Mouse (Mus musculus) C2C12 (cell line): ENCODE data around the gene Ccdc96.

Experiments used
- CEBPB ChIP-seq: IDR thresholded peaks from one replicate; pipeline ENCODE4 v1.6.1; 2011; ENCODE audit warnings: low read depth, mild to moderate bottlenecking, control low read depth, moderate library complexity
- CTCF ChIP-seq: IDR thresholded peaks from one replicate; pipeline ENCODE4 v1.5.1; 2011; ENCODE audit not compliant: control insufficient read depth, insufficient read depth, insufficient read length
- FOSL1 ChIP-seq: IDR thresholded peaks from one replicate; pipeline ENCODE4 v1.8.0; 2011; ENCODE audit warnings: mild to moderate bottlenecking, low read length; ENCODE audit not compliant: poor library complexity, insufficient read depth, severe bottlenecking
- MAX ChIP-seq: IDR thresholded peaks from one replicate; pipeline ENCODE4 v1.6.1; 2011; ENCODE audit warnings: mild to moderate bottlenecking, control low read depth
- MYOG ChIP-seq: IDR thresholded peaks from one replicate; pipeline ENCODE4 v1.6.1; 2011; ENCODE audit not compliant: control insufficient read depth, insufficient read length; ENCODE audit errors: extremely low read depth
- USF1 ChIP-seq: IDR thresholded peaks from one replicate; pipeline ENCODE4 v1.6.1; 2011; ENCODE audit warnings: low read depth, mild to moderate bottlenecking, control low read depth, moderate library complexity

DNA sequence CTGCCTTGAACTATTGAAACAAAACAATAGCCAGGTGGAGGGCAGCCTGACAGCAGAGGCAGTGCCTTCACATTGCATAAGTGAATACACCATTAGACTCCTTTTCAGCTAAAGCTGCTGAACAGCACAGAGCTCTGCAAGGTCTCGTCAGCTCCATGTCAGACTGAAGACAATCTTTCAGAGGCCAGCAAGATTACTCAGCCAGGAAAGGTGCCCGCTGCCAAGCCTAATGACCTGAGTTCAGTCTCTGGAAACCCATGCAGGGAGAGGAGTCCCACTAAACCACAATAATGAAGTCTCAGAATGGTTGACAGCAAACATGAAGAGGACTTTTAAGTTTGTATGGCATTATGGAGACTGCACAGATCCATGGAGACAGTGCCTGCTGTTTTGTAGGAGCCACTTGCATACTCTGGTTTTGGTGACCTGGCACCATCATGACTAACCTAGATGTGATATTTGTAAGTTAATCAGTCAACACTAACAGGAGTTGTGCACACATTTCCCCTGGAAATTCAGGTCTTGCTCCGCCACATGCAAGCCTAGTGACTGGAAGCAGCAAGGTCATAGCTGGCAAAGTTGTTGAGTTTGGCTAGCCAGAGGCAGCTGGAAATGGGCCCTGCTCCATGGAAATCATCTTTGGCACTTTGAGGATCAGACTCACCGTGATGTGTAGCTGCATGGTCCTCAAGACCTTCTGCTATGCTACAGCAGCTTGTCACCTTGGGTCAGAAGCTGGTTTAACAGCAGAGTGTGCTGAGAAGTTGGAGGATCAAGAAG, 11.3 kb upstream of the Ccdc96 start:
- no peak for TF ChIP-seq MYOG
- no peak for TF ChIP-seq USF1
- TF ChIP-seq CTCF: no peak
- no peak for TF ChIP-seq MAX
- no peak for TF ChIP-seq FOSL1
- no peak for TF ChIP-seq CEBPB
